ENCODE assay signal across 25 mouse cellular contexts in the genomic region with DNA sequence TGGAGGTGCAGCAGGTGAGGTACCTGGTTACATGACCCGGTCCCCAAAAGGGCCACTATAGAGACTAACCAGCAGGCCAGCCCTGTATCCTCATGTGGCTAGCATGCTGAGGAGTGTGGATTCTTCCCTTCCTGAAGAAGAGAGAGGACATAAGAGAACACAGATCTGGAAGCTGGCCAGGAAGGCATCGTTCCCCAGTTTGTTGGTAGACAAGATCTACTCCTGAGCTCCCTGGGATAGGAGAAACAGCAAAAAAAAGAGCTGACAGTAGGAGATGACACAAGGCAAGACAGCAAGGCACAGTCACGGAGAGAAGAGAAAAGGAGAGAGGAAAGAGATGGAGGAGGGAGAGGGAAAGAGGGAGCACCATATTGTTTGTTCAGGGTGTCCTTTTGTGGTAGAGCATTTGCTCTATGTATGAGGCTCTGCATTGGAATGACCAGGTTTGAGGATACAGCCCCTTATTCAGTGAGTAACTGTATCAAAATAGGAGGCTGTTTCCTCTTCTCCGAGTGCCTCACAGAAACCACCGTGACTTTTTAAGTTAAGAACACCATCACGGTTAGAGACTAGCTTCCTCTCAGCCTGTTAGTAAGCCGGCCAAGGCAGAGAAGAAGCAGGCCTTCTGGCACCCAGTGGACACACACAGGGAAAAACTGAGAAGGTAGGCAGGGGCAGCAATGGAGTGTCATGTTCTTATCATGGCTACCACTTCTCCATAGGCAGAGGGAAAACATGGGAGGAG. TPM values are rescaled to one million over a fixed set of nuclear protein-coding genes. Genes with fewer than 3 reads are reported as not detected.
DNase-seq lines count a peak whose midpoint lies in the region; ATAC-seq and TF ChIP-seq lines count a peak whose summit lies in the region.
"Had no signal": no experiment of that assay in that cellular context is flagged by ENCODE, and none has a peak within 500 bp of the region (broad histone marks: within the 10 kb centered on the region; RNA-seq: fewer than 3 reads in every experiment).

No protein-coding gene starts in this region.

- no peak for TF ChIP-seq CTCF in thymus, adult 2 months (IDR thresholded peaks at IDR 0.05; ENCODE audit: borderline replicate concordance, control insufficient read depth, extremely low read depth, insufficient read depth, low read length, poor library complexity)
- no peak for TF ChIP-seq CTCF in midbrain, postnatal 0 days (IDR thresholded peaks at IDR 0.05)

- H3K4me1 ChIP-seq in thymus, adult 2 months (replicated peaks; ENCODE audit: control insufficient read depth, insufficient read depth, low read length) = peaks cover 52% of the 10 kb centered on the region
- peaks cover 6% of the 10 kb centered on the region for H3K4me1 ChIP-seq in midbrain, postnatal 0 days (ENCODE audit: insufficient read depth, low read length)
- H3K4me1 ChIP-seq: forebrain, embryonic 10.5 days; heart, embryonic 12.5 days; stomach, embryonic 15.5 days had no signal

- no peaks in the 10 kb centered on the region for H3K9me3 ChIP-seq in midbrain, postnatal 0 days (ENCODE audit: low read length)
- H3K9me3 ChIP-seq: forebrain, embryonic 10.5 days; heart, embryonic 12.5 days; limb, embryonic 15.5 days; liver, embryonic 15.5 days; neural tube, embryonic 12.5 days; stomach, embryonic 15.5 days had no signal

- intact Hi-C loops in heart, postnatal 36 days (cut with DNase I) = no loop called here

- H3K9ac ChIP-seq in midbrain, postnatal 0 days (replicated peaks; ENCODE audit: low read length, poor library complexity, severe bottlenecking) = no peak overlapping the region
- H3K9ac ChIP-seq: heart, embryonic 12.5 days; limb, embryonic 15.5 days; liver, embryonic 15.5 days; neural tube, embryonic 12.5 days; stomach, embryonic 15.5 days had no signal

- no peaks in the 10 kb centered on the region for H3K36me3 ChIP-seq in thymus, adult 2 months (ENCODE audit: control insufficient read depth, insufficient read depth, low read length)
- H3K36me3 ChIP-seq in midbrain, postnatal 0 days (ENCODE audit: insufficient read depth, low read length) = no peaks in the 10 kb centered on the region
- H3K36me3 ChIP-seq: forebrain, embryonic 10.5 days; heart, embryonic 12.5 days; limb, embryonic 15.5 days; liver, embryonic 15.5 days; neural tube, embryonic 12.5 days; stomach, embryonic 15.5 days had no signal

- TF ChIP-seq POLR2A in thymus, adult 2 months (IDR thresholded peaks at IDR 0.05; ENCODE audit: control insufficient read depth, extremely low read depth, insufficient read depth, low read length, poor library complexity) = no peak

- H3K4me2 ChIP-seq in midbrain, postnatal 0 days (ENCODE audit: low read depth, low read length, poor library complexity, severe bottlenecking) = no peak overlapping the region
- H3K4me2 ChIP-seq: heart, embryonic 12.5 days; limb, embryonic 15.5 days; liver, embryonic 15.5 days; neural tube, embryonic 12.5 days; stomach, embryonic 15.5 days had no signal

- DNase-seq in heart, adult 11 months = peak; percentile 71
- DNase-seq in heart, postnatal 36 days = no peak
- no peak for DNase-seq in thymus, adult 2 months
- DNase-seq in thymus, postnatal 14 days = no peak
- peak; percentile 45 for DNase-seq in induced T-regulatory cell, adult 2 months (ENCODE audit: low read depth)
- peak; percentile 61 for DNase-seq in naive thymus-derived CD4-positive, alpha-beta T cell, adult 2 months (ENCODE audit: low read depth)
- no peak for DNase-seq in midbrain, postnatal 0 days (ENCODE audit: low spot score)
- no peak for DNase-seq in cerebellum, adult 11-12 months
- DNase-seq: adrenal gland, postnatal 25 days; cerebellum, adult 18-20 months; cerebellum, postnatal 25 days; gastrocnemius, adult 2 months; heart, postnatal 4 days; lung, postnatal 10 days; spleen, adult 18-20 months had no signal

- no peaks in the 10 kb centered on the region for H3K27me3 ChIP-seq in thymus, adult 2 months (ENCODE audit: control insufficient read depth, insufficient read depth, low read length)
- H3K27me3 ChIP-seq in midbrain, postnatal 0 days (ENCODE audit: insufficient read depth, low read length) = no peaks in the 10 kb centered on the region
- H3K27me3 ChIP-seq: heart, embryonic 12.5 days; limb, embryonic 15.5 days; liver, embryonic 15.5 days; neural tube, embryonic 12.5 days; stomach, embryonic 15.5 days had no signal

- no peak overlapping the region for H3K4me3 ChIP-seq in thymus, adult 2 months (ENCODE audit: control insufficient read depth, insufficient read depth, low read length)
- no peak overlapping the region for H3K4me3 ChIP-seq in midbrain, postnatal 0 days (ENCODE audit: low read depth, low read length)
- H3K4me3 ChIP-seq: forebrain, embryonic 10.5 days; gastrocnemius, adult 2 months; heart, embryonic 12.5 days; limb, embryonic 15.5 days; liver, embryonic 15.5 days; neural tube, embryonic 12.5 days; stomach, embryonic 15.5 days had no signal

- WGBS in thymus, adult 2 months = 33% methylated on average over 7 of the region's 7 CpGs
- WGBS in midbrain, postnatal 0 days = 82% methylated on average over 7 of the region's 7 CpGs

- no peak for ATAC-seq in midbrain, postnatal 0 days (ENCODE audit: low FRiP score)
- ATAC-seq: hindbrain, embryonic 16.5 days; intestine, postnatal 0 days had no signal

- H3K27ac ChIP-seq in thymus, adult 2 months (ENCODE audit: control insufficient read depth, insufficient read depth, low read length) = peak overlapping the region; percentile 58; the same call in 1 of the 2 replicates
- H3K27ac ChIP-seq in midbrain, postnatal 0 days (ENCODE audit: low read depth, low read length) = no peak overlapping the region
- H3K27ac ChIP-seq: forebrain, embryonic 10.5 days; gastrocnemius, adult 2 months; kidney, postnatal 0 days; limb, embryonic 15.5 days; liver, embryonic 15.5 days; neural tube, embryonic 12.5 days; stomach, embryonic 15.5 days had no signal

RNA-seq across cellular contexts. Expression of gene St8sia1, which starts 12.5 kb away (rescaled TPM):
- total RNA-seq in heart, postnatal 36 days (2021) = under 1 TPM; 0.11 to 0.39 TPM
- 22.6 and 26.4 TPM in 2 replicates for polyA plus RNA-seq in thymus, adult 2 months (2012; rRNA removed)
- 17.7 and 25.3 TPM in 2 replicates for total RNA-seq in midbrain, postnatal 0 days (2014; rRNA removed)
- 4.0 and 4.5 TPM in 2 replicates for polyA plus RNA-seq in midbrain, postnatal 0 days (2015; fragmentation: Nextera tagmentation; extraction: Ambion mirVana)
- total RNA-seq: MEL had no signal

Comparison
In these comparisons a context has a peak if more than half of its experiments do, and no peak if none do; other contexts are left out.
1. DNase-seq: peak in heart, adult 11 months (single experiment), induced T-regulatory cell, adult 2 months (single experiment) and naive thymus-derived CD4-positive, alpha-beta T cell, adult 2 months (single experiment); none in heart, postnatal 36 days (0 of 2), thymus, adult 2 months (single experiment), thymus, postnatal 14 days (single experiment), midbrain, postnatal 0 days (single experiment) and cerebellum, adult 11-12 months (single experiment).
2. RNA of gene St8sia1, which starts 12.5 kb away (total RNA-seq): 17.7 to 25.3 TPM in midbrain, postnatal 0 days; 0.11 to 0.39 TPM in heart, postnatal 36 days; every median in the first group is over 10 times any median in the second.